Mouse (Mus musculus): Measurements from ENCODE around the gene Ank. TPM values are rescaled to one million over a fixed set of nuclear protein-coding genes. Genes with fewer than 3 reads are reported as not detected.

Ank gene
- total and polyA plus RNA-seq, 2 experiments from 2014 or later: 22.8 to 31.5 TPM

DNA sequence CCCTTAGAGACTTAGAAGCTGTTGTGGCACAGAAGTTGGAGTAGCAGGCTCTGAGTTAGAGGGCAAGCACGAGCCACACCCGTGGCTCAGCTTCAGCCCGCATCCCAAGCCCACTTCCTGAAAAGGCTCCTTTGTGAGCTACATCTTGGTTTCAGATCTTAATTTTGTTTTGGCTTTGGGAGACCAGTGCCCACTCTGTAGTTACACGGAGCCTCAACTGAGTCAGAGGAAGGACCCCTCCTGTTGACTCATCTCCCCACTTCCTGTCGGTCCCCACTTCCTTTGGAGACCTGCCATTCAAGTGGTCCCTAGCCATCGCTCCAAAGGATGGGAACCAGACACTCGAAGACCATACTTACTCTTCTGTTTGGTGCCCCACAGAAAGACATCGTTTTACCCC lies 51.5 kb downstream of the Ank start:
- TF ChIP-seq CTCF (IDR thresholded peaks at IDR 0.05; ENCODE audit: low read depth): no peak
- Histone ChIP-seq H3K9me3 (ENCODE audit: low read length) (no peaks in the 10 kb centered on the region), H3K4me3 (ENCODE audit: low read depth, low read length) (no peak overlapping the region), H3K9ac (no peak overlapping the region), H3K27ac (ENCODE audit: low read depth, low read length) (no peak overlapping the region), H3K4me1 (ENCODE audit: insufficient read depth) (no peaks in the 10 kb centered on the region), H3K4me2 (ENCODE audit: low read depth) (no peak overlapping the region), H3K36me3 (ENCODE audit: insufficient read depth) (no peaks in the 10 kb centered on the region), H3K27me3 (ENCODE audit: insufficient read depth, low read length) (no peaks in the 10 kb centered on the region)
- WGBS: 83% methylated on average over 8 of the region's 8 CpGs
- no peak for DNase-seq
- ATAC-seq: no peak

- no peak overlapping the region for H3K4me2 ChIP-seq (ENCODE audit: low read depth)
- no peak overlapping the region for H3K9ac ChIP-seq
- no peak overlapping the region for H3K27ac ChIP-seq (ENCODE audit: low read depth, low read length)
- DNase-seq: no peak
- ATAC-seq: no peak
- H3K4me1 ChIP-seq (ENCODE audit: insufficient read depth): no peaks in the 10 kb centered on the region
- no peak overlapping the region for H3K4me3 ChIP-seq (ENCODE audit: low read depth, low read length)
- no peaks in the 10 kb centered on the region for H3K36me3 ChIP-seq (ENCODE audit: insufficient read depth)
- no peak for TF ChIP-seq CTCF (IDR thresholded peaks at IDR 0.05; ENCODE audit: low read depth)
- WGBS: 97% methylated on average over 7 of the region's 7 CpGs
- no peaks in the 10 kb centered on the region for H3K9me3 ChIP-seq (ENCODE audit: low read length)
- no peaks in the 10 kb centered on the region for H3K27me3 ChIP-seq (ENCODE audit: insufficient read depth, low read length)
Observed at GRCm38 (mm10) chr15:27519857-27520256, 53.4 kb downstream of the Ank start.

DNA sequence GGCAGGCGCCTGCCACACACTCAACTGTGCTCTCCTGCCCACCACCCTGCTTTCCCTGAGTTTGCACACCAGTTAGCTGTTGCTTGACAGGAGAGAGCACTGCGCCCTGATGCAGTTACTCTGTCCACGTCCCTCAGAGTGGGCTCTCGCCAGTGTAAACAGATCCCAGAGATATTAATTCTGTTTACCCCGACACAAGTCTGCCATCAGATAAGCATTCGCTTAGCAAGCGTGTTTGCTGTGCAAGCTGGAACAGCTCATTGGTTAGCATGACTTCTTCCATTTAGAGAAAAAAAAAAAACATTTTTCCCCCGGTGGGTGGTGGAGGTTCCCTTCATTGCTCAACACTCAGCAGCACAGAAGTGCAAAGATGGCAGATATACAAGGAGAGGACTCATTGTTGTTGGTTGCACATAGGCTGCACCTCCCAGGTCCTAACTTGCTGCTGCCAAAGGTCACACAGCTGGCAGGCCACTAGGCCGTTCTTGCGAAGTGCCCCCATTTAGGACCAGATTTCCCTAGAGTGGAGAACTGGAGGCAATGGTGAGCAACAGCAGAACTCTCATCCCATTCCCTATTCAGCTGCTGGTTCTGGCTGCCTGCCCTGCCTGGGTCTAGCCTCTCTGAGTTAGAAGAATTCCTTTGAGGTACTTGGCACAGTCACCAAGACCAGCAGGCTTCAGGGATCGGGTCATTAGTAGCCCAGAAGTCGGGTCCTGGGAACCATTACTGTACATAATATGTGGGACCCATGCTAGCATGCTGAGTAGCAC lies 58.9 kb downstream of the Ank start:
- Histone ChIP-seq H3K27me3 (ENCODE audit: insufficient read depth, low read length) (no peaks in the 10 kb centered on the region), H3K9ac (no peak overlapping the region), H3K4me2 (ENCODE audit: low read depth) (no peak overlapping the region), H3K27ac (ENCODE audit: low read depth, low read length) (no peak overlapping the region), H3K4me3 (ENCODE audit: low read depth, low read length) (no peak overlapping the region), H3K9me3 (ENCODE audit: low read length) (no peaks in the 10 kb centered on the region), H3K4me1 (ENCODE audit: insufficient read depth) (no peaks in the 10 kb centered on the region), H3K36me3 (ENCODE audit: insufficient read depth) (no peaks in the 10 kb centered on the region)
- no peak for DNase-seq
- ATAC-seq: 0 out of 2 replicates have a peak, but pooled peaks have one; percentile 18
- WGBS: 78% methylated on average over 12 of the region's 12 CpGs
- no peak for TF ChIP-seq CTCF (IDR thresholded peaks at IDR 0.05; ENCODE audit: low read depth)

DNA sequence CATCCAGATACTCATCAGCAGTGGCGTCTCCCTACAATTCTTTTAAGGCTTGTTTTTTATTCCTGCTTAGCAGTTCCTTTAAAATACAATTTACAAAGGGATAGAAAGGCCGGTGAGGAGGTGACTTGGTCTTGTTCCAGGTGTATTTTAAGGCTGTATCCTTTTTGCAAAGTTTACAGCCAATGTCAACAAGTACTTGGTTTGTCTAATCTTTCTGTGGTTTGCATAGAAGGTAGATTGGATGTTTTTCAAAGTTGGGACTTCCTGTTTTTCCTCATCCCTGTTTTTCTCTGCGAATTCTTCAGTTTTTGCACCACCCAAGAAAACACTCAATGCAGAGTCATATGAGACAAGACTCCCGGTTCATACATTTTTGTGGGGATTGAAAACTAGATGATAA lies 62.4 kb downstream of the Ank start:
- H3K27me3 ChIP-seq (ENCODE audit: insufficient read depth, low read length): no peaks in the 10 kb centered on the region
- no peak overlapping the region for H3K9ac ChIP-seq
- no peak for DNase-seq
- H3K27ac ChIP-seq (ENCODE audit: low read depth, low read length): no peak overlapping the region
- WGBS: 86% methylated on average over 4 of the region's 4 CpGs
- H3K36me3 ChIP-seq (ENCODE audit: insufficient read depth): no peaks in the 10 kb centered on the region
- no peak overlapping the region for H3K4me2 ChIP-seq (ENCODE audit: low read depth)
- no peaks in the 10 kb centered on the region for H3K9me3 ChIP-seq (ENCODE audit: low read length)
- TF ChIP-seq CTCF (IDR thresholded peaks at IDR 0.05; ENCODE audit: low read depth): no peak
- no peak for ATAC-seq
- H3K4me1 ChIP-seq (ENCODE audit: insufficient read depth): no peaks in the 10 kb centered on the region
- no peak overlapping the region for H3K4me3 ChIP-seq (ENCODE audit: low read depth, low read length)

- no peak for ATAC-seq
Observed at GRCm38 (mm10) chr15:27530023-27530422, 63.5 kb downstream of the Ank start.

GRCm38 (mm10) chr15:27533036-27533435 lies 66.6 kb downstream of the Ank start:
- H3K9ac ChIP-seq: no peak overlapping the region

More at GRCm38 (mm10) chr15:27530023-27530422, 63.5 kb downstream of the Ank start:
- Histone ChIP-seq H3K9ac (no peak overlapping the region), H3K27me3 (ENCODE audit: insufficient read depth, low read length) (no peaks in the 10 kb centered on the region), H3K36me3 (ENCODE audit: insufficient read depth) (no peaks in the 10 kb centered on the region), H3K4me2 (ENCODE audit: low read depth) (no peak overlapping the region), H3K4me3 (ENCODE audit: low read depth, low read length) (no peak overlapping the region), H3K9me3 (ENCODE audit: low read length) (no peaks in the 10 kb centered on the region), H3K27ac (ENCODE audit: low read depth, low read length) (no peak overlapping the region), H3K4me1 (ENCODE audit: insufficient read depth) (no peaks in the 10 kb centered on the region)
- DNase-seq: no peak
- TF ChIP-seq CTCF (IDR thresholded peaks at IDR 0.05; ENCODE audit: low read depth): no peak
- 64% methylated on average over 4 of the region's 4 CpGs for WGBS

DNA sequence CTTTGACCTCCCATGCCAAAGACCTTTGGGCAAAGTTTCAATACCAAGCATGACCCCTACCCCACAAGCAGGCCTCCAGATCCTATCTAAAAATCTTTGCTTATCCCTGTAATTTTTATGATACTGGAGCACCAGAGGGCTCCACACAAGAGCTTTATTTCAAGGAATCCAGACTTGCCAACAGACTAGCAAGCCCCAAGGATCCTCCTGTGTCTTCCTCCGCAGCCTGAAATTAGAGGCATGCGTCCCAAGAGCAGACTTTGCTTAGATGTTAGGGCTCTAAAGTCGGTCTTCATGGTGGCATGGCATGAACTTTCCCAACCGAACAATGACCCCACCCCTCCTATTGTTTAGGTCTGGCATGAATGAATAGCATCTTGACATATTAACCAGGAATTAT lies 69.2 kb downstream of the Ank start:
- 83% methylated on average over 4 of the region's 4 CpGs for WGBS
- DNase-seq (no peak), ATAC-seq (no peak)
- Histone ChIP-seq H3K27me3 (ENCODE audit: insufficient read depth, low read length) (no peaks in the 10 kb centered on the region), H3K4me1 (ENCODE audit: insufficient read depth) (no peaks in the 10 kb centered on the region), H3K27ac (ENCODE audit: low read depth, low read length) (no peak overlapping the region), H3K9me3 (ENCODE audit: low read length) (no peaks in the 10 kb centered on the region), H3K36me3 (ENCODE audit: insufficient read depth) (no peaks in the 10 kb centered on the region), H3K4me2 (ENCODE audit: low read depth) (no peak overlapping the region), H3K4me3 (ENCODE audit: low read depth, low read length) (no peak overlapping the region), H3K9ac (no peak overlapping the region)
- TF ChIP-seq CTCF (IDR thresholded peaks at IDR 0.05; ENCODE audit: low read depth): no peak

More at GRCm38 (mm10) chr15:27533036-27533435, 66.6 kb downstream of the Ank start:
- Histone ChIP-seq H3K36me3 (ENCODE audit: insufficient read depth) (no peaks in the 10 kb centered on the region), H3K4me1 (ENCODE audit: insufficient read depth) (no peaks in the 10 kb centered on the region), H3K9me3 (ENCODE audit: low read length) (no peaks in the 10 kb centered on the region), H3K27ac (ENCODE audit: low read depth, low read length) (no peak overlapping the region), H3K4me2 (ENCODE audit: low read depth) (no peak overlapping the region), H3K27me3 (ENCODE audit: insufficient read depth, low read length) (no peaks in the 10 kb centered on the region), H3K4me3 (ENCODE audit: low read depth, low read length) (no peak overlapping the region)
- DNase-seq: no peak
- WGBS: 72% methylated on average over 3 of the region's 3 CpGs
- no peak for ATAC-seq
- no peak for TF ChIP-seq CTCF (IDR thresholded peaks at IDR 0.05; ENCODE audit: low read depth)

Measured in forebrain, postnatal 0 days (tissue).